Mouse (Mus musculus) c-Kit-positive CD71-negative TER-119-negative erythroid progenitor cells, embryonic 14.5 days (primary cell): ENCODE data around the gene Gm3776.
"Not testable (repeated sequence)": the region's sequence is repeated elsewhere in the genome, so short reads cannot be mapped to it uniquely, and the experiment has no call there.

ENCODE experiments used
- DNase-seq: peaks from one replicate; pipeline ENCODE4 v3.0.0-alpha.2; 2013; ENCODE audit warnings: low read depth

The Gm3776 gene

DNA sequence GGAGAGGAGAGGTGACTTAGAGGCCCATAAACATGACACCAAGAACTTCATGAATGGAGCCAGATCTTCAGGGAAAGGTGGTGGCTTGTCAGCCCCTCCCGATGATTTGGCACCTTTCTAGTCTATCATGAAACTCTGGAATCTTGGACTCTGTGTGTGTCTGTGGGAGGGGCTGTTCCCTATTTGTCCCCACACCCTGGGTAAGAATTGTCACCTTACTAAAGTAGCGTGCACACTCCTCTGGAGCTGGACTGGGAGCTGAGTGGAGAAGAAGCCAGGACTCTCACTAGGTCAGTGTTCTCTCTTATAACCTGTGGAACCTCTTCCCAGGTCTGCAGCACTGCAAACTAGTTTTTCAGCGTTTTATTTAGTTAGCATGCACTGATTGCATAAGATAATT, at the start of gene Gm3776:
Gm3776 (plus strand) TSS at position 216 of the 400 bp plus-strand sequence.
- DNase-seq, result not testable (repeated sequence)

DNA sequence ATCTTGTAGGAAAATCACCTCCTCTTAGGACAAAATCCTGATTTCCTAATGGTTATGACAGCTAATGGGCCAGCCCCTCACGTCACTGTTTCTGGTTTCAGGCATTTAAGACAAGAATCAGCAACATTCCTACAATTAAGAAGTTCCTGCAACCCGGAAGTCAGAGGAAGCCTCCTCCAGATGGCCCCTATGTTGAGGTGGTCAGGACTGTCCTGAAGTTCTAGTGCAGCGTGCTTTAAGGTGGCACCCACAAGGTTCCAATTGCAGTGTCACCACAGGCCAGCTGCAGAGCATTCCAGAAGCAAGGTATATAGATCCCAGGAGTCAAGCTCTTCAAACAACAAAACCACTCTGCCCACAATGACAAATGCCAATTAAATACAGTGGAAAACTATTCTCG, 48.0 kb upstream of the Gm3776 start:
- DNase-seq, result no peak

DNA sequence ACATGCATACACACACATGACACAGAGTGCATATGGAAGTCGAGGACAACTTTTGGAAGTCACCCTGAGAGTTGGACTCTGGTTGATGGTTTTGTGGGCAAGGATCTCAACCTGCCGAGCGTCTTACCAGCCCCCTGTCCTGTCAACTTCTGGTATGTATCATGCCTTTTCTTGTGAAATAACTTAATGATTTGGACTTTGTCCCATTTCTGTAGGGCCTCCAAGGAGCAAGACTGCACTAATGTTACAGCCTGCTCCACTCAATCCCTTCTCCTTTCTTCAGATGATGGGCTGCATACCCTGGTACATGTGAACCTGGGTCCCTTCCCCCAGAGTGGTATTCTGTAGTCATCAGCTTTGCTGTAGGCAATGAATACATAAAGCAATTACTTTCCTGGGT, 46.9 kb upstream of the Gm3776 start:
- no peak for DNase-seq

DNA sequence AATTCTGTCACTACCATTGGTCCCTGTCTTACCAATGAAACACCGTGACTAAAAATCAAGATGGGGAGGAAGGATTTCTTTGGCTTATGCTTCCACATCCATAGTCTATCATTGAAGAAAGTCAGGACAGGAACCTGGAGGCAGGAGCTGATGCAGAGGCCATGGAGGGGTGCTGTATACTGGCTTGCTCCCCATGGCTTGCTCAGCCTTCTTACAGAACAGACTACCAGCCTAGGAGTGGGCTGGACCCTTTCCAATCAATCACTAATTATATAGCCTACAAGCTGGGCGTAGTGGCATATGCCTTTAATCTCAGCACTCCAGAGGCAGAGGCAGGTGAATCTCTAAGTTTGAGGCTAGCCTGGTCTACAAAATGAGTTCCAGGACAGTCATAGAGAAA, 46.1 kb upstream of the Gm3776 start:
- no peak for DNase-seq

DNA sequence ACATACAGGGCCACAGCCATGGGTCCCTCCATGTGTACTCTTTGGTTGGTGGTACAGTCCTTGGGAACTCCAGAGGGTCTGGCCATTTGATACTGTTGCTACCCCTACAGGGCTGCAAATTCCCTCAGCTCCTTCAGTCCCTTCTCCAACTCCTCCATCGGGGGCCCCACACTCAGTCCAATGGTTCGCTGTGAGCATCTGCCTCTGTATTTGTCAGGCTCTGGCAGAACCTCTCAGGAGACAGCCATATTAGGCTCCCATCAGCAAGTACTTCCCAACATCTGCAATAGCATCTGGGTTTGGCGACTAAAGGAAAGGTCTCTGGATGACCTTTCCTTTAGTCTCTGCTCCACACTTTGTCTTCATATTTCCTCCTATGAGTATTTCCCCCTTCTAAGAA, 45.4 kb upstream of the Gm3776 start:
- DNase-seq, result no peak

DNA sequence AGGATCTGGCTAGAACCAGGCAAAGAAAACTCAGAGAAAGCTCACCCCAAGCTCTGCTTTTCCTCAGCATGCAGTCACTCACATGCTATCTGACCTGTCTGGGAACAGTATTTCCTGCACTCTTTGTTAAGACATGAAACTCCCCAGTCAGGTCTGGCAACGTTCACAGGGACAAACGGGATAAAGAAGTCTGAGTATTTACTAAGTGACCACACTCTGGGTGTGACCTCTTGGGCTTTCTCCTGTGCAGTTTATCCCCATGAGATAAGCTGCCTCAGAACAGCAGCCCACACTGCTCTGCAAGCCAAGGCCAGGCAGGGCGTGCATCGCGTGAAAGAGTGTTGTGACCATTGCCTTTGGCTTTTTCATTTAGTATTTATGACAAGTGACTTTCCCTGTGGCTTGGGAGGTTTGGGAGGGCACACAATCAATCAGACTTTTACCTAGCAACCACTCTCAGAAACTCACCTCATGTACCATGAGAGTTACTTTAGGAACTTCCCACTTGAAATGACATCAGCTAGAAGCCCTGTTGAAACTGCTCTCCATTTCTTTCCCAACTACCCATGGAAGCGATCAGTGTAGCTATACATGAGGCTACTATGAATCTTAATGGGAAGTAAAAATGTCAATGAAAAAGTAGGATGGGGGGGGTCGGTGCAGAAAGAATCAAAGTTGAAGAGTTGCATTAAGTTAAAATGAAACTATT, 44.4 kb upstream of the Gm3776 start:
- DNase-seq, result no peak

DNA sequence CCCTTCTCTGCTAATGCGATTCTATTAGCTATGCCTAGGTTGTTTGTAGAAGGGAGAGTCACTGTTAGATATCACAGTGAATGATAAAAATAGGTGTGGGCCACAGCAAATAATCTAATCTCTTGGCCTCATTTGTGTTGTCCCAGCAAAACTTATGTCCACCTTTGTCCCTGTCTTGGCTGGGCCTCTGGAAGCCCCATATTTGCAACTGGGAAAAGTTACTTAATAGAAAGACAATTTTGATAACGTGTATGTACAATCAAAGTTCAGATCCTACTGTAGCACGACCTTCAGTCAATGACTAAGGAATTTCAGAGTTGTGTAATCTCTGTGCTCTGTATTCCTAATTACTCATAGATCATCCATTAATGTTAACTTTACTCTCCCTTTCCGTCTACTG, 39.9 kb upstream of the Gm3776 start:
- DNase-seq, result no peak

DNA sequence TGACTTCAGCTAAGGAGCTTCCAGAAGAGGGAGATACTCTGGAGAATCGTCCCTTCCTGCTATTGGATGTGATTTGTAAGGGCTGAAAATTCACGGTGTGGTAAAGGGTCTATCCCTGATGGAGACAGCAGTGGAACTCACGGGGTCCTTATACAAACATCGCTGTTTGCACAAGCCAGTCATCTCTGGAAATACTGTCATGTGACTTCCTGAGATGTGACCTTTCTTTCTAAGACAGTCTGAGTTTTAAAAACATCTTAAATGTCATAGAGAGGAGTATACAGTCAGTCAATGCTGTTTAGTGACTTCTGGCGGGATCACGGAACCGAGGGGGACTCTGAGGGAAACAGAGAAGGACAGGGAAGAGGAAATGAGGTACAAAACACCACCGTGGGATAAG, 34.3 kb upstream of the Gm3776 start:
- DNase-seq, result no peak

DNA sequence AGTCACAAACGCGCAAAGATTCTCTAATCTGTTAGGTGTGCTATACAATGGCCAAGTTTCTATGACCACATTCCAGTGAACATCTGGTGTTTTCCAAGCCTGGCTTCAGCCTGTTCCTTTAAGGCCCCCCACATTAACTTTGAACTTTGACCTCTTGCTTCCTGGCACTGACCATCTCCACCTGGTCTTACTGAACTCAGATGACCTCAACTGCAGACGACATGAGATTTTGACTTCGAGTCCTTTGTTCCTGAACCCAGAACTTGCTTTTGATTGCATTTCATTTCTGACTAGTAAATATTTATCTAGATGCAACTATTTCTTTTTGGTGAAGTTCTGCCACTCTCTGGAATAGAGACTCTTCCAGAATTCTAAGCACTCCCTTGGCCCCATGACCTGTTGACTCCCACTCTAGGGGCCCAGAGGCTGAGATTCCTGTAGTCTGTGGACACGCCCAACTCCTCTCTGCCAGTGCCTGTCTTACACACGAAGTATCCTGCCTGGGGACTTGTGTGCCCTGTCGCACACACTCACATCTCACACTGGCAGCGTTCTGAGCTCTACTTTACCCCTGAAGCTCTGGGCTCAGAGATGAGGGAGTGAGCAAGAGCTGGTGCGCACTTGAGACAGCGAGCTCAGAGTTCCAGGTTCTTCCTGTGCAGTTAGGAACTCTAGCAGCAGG, 33.6 kb upstream of the Gm3776 start:
- no peak for DNase-seq

DNA sequence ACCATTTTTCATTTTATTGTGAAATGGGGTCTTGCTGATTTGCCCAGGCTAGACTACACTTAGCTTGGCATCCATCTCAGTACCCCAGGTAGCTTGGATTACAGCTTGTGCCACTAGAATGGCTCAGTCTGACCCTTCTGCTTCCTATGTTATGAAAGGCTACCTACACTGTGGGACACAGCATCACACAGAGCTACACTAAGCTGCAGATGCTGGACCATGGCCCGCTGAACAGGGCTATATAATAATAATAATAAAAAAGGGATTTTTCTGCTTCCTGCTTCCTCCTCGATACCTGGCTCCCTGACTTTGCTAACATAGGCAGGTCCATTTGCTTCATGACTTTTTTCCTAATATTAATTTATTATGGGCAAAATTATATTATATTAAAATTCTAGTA, 32.5 kb upstream of the Gm3776 start:
- no peak for DNase-seq

DNA sequence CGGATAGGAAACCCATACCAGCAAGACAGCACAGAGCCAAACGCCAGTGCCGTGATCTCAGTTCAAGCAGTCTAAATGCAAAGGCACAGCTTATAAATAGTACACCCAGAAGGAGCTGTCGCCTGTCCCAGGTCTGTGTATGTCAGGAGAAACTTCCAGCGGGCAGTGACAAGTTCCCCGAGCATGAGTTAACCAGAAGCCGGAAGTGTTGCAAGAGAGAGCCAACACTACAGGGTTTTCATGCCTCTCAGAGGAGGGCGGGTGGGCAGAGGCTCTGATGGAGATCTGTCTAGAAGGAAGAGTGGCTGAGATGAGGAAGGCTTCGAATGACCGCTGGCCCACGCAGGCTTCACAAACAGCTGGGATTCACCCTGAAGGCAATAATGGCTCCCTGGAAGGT, 31.6 kb upstream of the Gm3776 start:
- no peak for DNase-seq

DNA sequence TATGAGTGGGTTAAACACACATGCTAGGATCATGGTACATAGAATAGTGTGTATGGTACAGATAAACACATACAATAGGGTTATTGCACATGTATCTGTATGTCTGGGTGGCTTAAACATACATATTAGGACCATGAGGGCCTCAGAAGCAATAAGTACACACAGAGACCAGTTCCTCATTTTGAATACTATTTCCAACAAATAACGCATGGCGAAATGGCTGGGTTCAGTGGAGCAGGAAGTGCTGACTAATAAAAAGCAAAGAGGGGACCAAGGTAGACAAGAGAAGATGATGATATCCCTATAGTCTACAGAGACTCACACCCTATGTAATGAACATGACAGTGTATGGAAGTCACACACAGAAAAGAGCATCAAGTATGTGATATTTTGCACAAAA, 28.8 kb upstream of the Gm3776 start:
- no peak for DNase-seq

DNA sequence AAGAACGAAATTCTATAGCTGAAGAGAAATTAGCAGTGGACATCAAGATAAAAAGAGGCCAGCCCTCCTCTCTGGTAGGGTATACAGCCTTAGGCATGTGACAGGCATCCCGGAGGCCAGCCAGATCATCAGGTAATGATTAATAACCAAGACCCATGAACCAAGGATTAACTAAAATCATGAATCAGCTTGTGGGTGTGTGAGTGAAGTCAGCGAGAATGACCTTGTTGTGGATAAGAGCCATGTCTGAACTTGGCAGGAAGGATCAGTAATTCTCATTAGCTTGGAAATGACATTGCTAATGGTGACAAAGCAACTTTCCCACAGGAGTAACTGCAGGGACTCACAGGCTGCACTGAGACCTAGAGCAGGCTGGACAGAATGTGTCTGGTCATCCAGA, 27.3 kb upstream of the Gm3776 start:
- DNase-seq, result not testable (repeated sequence)

DNA sequence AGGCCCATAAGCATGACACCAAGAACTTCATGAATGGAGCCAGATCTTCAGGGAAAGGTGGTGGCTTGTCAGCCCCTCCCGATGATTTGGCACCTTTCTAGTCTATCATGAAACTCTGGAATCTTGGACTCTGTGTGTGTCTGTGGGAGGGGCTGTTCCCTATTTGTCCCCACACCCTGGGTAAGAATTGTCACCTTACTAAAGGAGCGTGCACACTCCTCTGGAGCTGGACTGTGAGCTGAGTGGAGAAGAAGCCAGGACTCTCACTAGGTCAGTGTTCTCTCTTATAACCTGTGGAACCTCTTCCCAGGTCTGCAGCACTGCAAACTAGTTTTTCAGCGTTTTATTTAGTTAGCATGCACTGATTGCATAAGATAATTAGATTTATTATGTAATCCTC, 26.5 kb upstream of the Gm3776 start, which contains the start of gene Gsta1:
Gsta1 (plus strand) TSS at position 196 of the 400 bp plus-strand sequence.
- not testable (repeated sequence) for DNase-seq

DNA sequence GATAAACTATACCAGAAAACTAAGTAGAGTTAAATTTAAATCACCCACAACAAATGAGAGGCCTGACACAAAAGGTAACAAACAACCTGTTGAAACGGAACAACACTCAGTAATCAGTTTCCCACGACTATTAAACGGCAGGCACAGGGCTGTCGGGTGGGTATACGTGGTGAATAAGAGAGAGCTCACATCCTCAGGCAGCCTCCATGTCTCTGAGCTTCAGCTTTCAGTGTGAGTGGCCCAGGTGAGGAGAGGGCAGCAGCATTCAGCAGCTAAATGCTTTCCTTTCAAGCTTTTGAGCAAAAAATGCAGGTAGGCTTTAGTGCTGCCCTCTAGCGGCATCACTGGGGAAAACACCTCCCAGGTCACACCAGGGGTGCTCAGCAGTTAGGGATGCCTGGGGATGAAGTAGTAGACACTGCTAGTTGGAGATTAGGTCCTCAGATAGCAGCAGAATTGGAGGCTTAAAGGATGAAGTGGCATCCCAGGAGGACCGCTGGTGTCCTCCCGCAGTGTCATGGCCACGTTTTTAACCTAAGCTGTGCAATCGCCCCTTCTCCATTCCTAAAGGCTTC, 23.7 kb upstream of the Gm3776 start:
- DNase-seq, result not testable (repeated sequence)

DNA sequence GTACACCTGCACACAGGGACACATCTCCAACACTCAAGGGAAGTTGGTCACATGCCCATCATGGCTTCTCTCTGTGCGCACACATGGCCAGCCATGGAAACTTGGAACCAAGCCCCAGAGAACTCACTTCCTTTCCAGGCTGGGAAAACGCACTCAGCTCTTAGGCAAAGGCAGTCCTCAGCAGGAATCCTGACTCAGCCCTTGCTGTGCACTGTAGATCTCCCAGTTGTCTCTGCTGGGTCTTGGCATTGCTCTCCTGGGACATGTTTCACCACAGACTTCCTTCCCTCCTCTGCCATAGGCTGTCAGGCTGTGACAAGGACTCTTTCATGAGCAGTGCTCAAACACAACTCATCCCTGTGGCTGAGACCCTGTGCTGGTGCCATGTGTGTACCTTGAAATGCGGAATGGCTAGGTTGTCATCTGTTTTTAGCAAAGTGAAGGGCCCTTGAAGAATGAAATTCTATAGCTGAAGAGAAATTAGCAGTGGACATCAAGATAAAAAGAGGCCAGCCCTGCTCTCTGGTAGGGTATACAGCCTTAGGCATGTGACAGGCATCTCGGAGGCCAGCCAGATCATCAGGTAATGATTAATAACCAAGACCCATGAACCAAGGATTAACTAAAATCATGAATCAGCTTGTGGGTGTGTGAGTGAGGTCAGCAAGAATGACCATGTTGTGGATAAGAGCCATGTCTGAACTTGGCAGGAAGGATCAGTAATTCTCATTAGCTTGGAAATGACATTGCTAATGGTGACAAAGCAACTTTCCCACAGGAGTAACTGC, 1.1 kb upstream of the Gm3776 start:
- DNase-seq, result not testable (repeated sequence)

DNA sequence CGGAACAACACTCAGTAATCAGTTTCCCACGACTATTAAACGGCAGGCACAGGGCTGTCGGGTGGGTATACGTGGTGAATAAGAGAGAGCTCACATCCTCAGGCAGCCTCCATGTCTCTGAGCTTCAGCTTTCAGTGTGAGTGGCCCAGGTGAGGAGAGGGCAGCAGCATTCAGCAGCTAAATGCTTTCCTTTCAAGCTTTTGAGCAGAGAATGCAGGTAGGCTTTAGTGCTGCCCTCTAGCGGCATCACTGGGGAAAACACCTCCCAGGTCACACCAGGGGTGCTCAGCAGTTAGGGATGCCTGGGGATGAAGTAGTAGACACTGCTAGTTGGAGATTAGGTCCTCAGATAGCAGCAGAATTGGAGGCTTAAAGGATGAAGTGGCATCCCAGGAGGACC, 2.8 kb downstream of the Gm3776 start:
- DNase-seq, result not testable (repeated sequence)

DNA sequence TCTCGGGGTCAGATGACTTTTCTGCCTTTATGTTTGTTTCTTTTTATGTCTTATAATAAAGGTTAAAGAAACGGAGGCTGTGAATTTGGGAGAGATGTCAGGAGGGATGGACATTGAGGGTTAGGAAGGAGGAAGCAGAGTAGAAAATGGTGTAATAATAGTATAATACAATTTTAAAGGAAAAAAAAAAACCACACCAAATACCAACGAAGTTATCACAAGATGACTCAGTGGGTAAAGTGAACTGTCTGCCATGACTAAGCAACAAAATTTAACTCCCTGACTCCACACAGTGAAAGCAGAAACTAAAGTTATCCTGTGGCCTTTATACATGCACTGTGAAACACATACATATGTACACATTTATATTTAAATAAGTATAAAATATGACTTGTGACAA, 14.0 kb downstream of the Gm3776 start:
- DNase-seq, result not testable (repeated sequence)

DNA sequence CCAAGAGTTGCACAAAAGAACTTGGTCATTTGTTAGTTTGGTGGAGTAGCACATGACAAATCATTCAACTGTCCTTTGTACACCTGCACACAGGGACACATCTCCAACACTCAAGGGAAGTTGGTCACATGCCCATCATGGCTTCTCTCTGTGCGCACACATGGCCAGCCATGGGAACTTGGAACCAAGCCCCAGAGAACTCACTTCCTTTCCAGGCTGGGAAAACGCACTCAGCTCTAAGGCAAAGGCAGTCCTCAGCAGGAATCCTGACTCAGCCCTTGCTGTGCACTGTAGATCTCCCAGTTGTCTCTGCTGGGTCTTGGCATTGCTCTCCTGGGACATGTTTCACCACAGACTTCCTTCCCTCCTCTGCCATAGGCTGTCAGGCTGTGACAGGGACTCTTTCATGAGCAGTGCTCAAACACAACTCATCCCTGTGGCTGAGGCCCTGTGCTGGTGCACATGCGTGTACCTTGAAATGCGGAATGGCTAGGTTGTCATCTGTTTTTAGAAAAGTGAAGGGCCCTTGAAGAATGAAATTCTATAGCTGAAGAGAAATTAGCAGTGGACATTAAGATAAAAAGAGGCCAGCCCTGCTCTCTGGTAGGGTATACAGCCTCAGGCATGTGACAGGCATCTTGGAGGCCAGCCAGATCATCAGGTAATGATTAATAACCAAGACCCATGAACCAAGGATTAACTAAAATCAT, 25.2 kb downstream of the Gm3776 start:
- not testable (repeated sequence) for DNase-seq

DNA sequence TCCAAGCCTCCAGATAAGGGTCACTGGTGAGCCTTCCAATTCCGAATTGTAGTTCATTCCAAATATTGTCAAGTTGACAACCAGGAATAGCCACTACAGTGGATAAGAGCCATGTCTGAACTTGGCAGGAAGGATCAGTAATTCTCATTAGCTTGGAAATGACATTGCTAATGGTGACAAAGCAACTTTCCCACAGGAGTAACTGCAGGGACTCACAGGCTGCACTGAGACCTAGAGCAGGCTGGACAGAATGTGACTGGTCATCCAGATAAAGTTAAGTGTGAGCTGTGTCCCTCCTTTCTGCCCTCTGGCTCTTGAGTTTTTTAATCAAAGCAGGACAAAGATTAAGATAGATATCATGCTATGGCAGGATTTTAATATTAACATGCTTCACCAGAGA, 32.1 kb downstream of the Gm3776 start:
- not testable (repeated sequence) for DNase-seq

DNA sequence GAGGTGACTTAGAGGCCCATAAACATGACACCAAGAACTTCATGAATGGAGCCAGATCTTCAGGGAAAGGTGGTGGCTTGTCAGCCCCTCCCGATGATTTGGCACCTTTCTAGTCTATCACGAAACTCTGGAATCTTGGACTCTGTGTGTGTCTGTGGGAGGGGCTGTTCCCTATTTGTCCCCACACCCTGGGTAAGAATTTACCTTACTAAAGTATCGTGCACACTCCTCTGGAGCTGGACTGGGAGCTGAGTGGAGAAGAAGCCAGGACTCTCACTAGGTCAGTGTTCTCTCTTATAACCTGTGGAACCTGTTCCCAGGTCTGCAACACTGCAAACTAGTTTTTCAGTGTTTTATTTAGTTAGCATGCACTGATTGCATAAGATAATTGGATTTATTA, 32.8 kb downstream of the Gm3776 start, which contains the start of gene Gm10639:
Gm10639 (plus strand) TSS at position 201 of the 400 bp plus-strand sequence.
- DNase-seq, result not testable (repeated sequence)

DNA sequence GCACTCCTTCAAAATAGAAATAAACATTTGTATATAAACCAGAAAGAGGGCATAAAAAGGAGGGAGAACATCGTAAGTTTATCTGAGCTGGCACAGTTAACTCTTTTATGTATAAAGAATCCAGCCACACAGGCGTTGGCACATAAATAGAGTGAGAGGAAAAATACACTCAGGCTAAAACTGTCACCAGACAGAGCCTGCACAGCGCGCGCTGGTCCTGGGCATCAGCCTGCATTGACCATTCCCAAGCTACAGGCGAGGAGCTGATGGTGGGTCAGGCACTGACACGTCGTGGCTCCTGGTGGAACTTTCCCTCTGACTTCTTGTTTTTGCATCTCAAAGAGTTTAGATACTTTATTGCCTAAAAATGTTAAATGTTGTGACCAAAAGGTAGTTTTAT, 35.5 kb downstream of the Gm3776 start:
- not testable (repeated sequence) for DNase-seq
